Mouse (Mus musculus): ENCODE measurements around the gene Cc2d1a.

Gene Cc2d1a

DNA sequence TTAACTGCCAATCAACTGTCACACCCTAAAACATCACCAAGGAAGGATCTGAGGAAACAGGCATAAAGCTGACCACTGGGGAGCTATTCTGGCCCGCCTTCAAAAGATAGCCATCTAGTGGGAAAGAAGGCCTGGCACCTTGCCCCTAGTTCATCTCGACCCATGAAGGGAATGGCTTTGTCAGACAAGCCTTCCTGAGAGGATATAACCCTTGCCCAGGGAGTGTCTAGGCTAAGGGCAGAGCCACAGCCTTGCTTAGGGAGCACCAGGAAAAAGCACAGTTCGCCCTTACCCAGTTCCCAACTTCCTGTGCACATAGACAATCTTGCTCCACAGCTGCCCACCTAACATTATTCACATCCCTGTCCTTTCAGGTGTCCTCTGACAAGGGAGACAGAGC lies 44.1 kb downstream of the Cc2d1a start:
- DNase-seq = no peak

GRCm38 (mm10) chr8:84101476-84102270 lies 46.1 kb downstream of the Cc2d1a start:
- DNase-seq = no peak

GRCm38 (mm10) chr8:84098376-84098775 lies 49.4 kb downstream of the Cc2d1a start:
- DNase-seq = no peak

- no peak for DNase-seq
Observed at GRCm38 (mm10) chr8:84096061-84096460, 51.7 kb downstream of the Cc2d1a start.

GRCm38 (mm10) chr8:84090585-84090984 lies 57.2 kb downstream of the Cc2d1a start:
- DNase-seq = no peak

- no peak for DNase-seq
Observed at GRCm38 (mm10) chr8:84089277-84089676, 58.5 kb downstream of the Cc2d1a start.

- DNase-seq = no peak
Observed at GRCm38 (mm10) chr8:84087821-84088220, 59.9 kb downstream of the Cc2d1a start.

GRCm38 (mm10) chr8:84087156-84087555 lies 60.6 kb downstream of the Cc2d1a start:
- DNase-seq = no peak

GRCm38 (mm10) chr8:84084341-84085115 lies 63.2 kb downstream of the Cc2d1a start:
- DNase-seq = peak; percentile 29

DNA sequence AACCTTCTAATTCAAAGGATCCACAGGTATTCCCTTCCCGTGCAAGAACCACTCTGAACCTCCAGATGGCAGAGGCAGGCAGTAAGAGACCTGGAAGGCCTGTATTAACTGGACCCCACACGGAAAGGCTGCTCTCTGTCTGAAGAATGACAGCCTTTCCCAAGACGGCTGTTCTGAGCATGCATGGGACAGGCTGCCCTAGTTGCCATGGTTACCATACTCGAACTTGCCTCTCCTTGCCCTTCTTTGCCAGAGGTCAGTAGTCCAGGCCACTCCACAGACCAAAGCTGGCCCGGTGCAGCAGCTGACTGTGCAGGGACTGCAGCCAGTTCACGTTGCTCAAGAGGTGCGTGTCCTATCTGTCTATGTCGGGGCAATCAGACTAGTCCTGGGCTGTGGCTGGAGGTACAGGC lies 63.9 kb downstream of the Cc2d1a start:
- peak; percentile 60 for DNase-seq
